Mouse (Mus musculus) erythroblast, embryonic 14.5 days (primary cell): ENCODE results near the gene Tceal1. TPM values are rescaled to one million over a fixed set of nuclear protein-coding genes. Genes with fewer than 3 reads are reported as not detected.

Experiments used
- H3K27me3 ChIP-seq: 2 replicates; pipeline ENCODE4 v1.6.1; 2012; ENCODE audit warnings: inconsistent platforms; ENCODE audit not compliant: control insufficient read depth
- H3K36me3 ChIP-seq: 2 replicates; pipeline ENCODE4 v1.6.1; 2012; ENCODE audit warnings: mild to moderate bottlenecking, inconsistent platforms; ENCODE audit not compliant: control insufficient read depth
- H3K4me1 ChIP-seq: 2 replicates; pipeline ENCODE4 v1.6.1; 2012; ENCODE audit warnings: inconsistent platforms; ENCODE audit not compliant: control insufficient read depth
- H3K4me3 ChIP-seq: replicated peaks from 2 replicates; pipeline ENCODE3; 2012; ENCODE audit warnings: moderate library complexity, mild to moderate bottlenecking, inconsistent platforms
- H3K9me3 ChIP-seq: 2 replicates; pipeline ENCODE4 v1.6.1; 2012; ENCODE audit warnings: low read length, inconsistent platforms, mixed read lengths; ENCODE audit not compliant: control insufficient read depth
- GATA1 ChIP-seq: IDR thresholded peaks from 2 replicates; pipeline ENCODE4 v1.6.1; 2012; ENCODE audit warnings: low read length, inconsistent platforms, mixed read lengths
- TAL1 ChIP-seq: IDR thresholded peaks from 3 replicates; pipeline ENCODE4 v1.6.1; 2012; ENCODE audit warnings: low read length, inconsistent platforms, mixed read lengths
- polyA plus RNA-seq: library from polyadenylated mRNA; stranded (reverse); fragments of >175 nt; gene quantifications from 2 replicates; pipeline ENCODE4 v1.2.3, GENCODE M21; 2012

Gene Tceal1
- polyA plus RNA-seq, 1 experiment = not detected

GRCm38 (mm10) chrX:136744663-136745062 lies 36.9 kb downstream of the Tceal1 start:
- Histone ChIP-seq H3K4me3 (no peak overlapping the region), H3K36me3 (no peaks in the 10 kb centered on the region; the same call in 1 of the 2 replicates), H3K27me3 (no peaks in the 10 kb centered on the region), H3K9me3 (peaks cover 7% of the 10 kb centered on the region; the same call in 1 of the 2 replicates), H3K4me1 (peaks cover 8% of the 10 kb centered on the region)
- TF ChIP-seq TAL1 (no peak), GATA1 (no peak)

DNA sequence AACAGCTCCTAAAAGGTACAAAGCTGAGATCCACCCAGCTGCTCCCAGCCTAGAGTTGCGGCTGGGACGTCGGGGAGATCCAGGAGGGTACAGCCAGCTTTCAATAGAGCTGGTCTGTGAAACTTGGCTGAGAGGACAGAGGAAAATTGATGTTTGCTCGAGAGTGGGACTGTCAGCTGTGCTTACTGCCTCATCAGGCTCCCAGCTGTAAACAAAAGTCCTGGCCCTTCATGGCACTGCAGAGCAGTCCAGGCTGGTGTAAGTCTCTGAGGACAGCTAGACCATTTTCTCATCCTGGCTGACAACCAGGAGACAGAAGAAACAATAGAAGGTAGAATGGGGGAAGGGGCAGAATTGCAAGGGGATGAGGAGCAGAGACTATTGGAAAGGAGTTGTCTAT lies 41.5 kb downstream of the Tceal1 start:
- no peaks in the 10 kb centered on the region; the same call in 1 of the 2 replicates for H3K36me3 ChIP-seq
- no peak for TF ChIP-seq GATA1
- no peak overlapping the region for H3K4me3 ChIP-seq
- no peaks in the 10 kb centered on the region for H3K4me1 ChIP-seq
- H3K9me3 ChIP-seq = no peaks in the 10 kb centered on the region
- H3K27me3 ChIP-seq = no peaks in the 10 kb centered on the region

- Histone ChIP-seq H3K27me3 (no peaks in the 10 kb centered on the region), H3K4me3 (no peak overlapping the region), H3K9me3 (no peaks in the 10 kb centered on the region), H3K36me3 (no peaks in the 10 kb centered on the region), H3K4me1 (no peaks in the 10 kb centered on the region)
- no peak for TF ChIP-seq TAL1
- no peak for TF ChIP-seq GATA1
Observed at GRCm38 (mm10) chrX:136755464-136755863, 47.7 kb downstream of the Tceal1 start.

Other genes starting within 250 kb of the Tceal1 start
- not detected in 2 replicates for gene Kir3dl1, start 190.0 kb upstream of the Tceal1 start, polyA plus RNA-seq
- gene Kir3dl2, start 163.9 kb upstream of the Tceal1 start, polyA plus RNA-seq = not detected in 2 replicates
- gene Tceal3, start 117.1 kb upstream of the Tceal1 start, polyA plus RNA-seq = not detected in 2 replicates
- gene Morf4l2, start 35.7 kb downstream of the Tceal1 start, polyA plus RNA-seq = 17.3 and 24.0 TPM in 2 replicates
- gene Glra4, start 72.2 kb downstream of the Tceal1 start, polyA plus RNA-seq = not detected in 2 replicates
- 0.01 TPM in 1 of 2 replicates, not detected in the other for gene Plp1, start 114.7 kb downstream of the Tceal1 start, polyA plus RNA-seq
- not detected in 2 replicates for gene Rab9b, start 160.8 kb downstream of the Tceal1 start, polyA plus RNA-seq
- gene H2bfm, start 219.3 kb downstream of the Tceal1 start, polyA plus RNA-seq = not detected in 2 replicates